Mouse (Mus musculus) gastrocnemius, postnatal 14 days (tissue): ENCODE results near the gene Thoc3. TPM values are rescaled to one million over a fixed set of nuclear protein-coding genes. Genes with fewer than 3 reads are reported as not detected.

Experiments used
- total RNA-seq, 2 experiments: library from RNA; stranded (reverse); gene quantifications; 2 replicates each; pipeline ENCODE4 v1.2.3; 2021

The Thoc3 gene
- total RNA-seq, 2 experiments from 2014 or later, result 16.1 to 18.5 TPM

Other genes starting within 250 kb of the Thoc3 start
- gene Cplx2, start 97.5 kb downstream of the Thoc3 start, total RNA-seq, result 1 to 10 TPM; 3.7 to 5.1 TPM
- gene Simc1, start 34.9 kb upstream of the Thoc3 start, total RNA-seq, result 1 to 10 TPM; 1.7 to 2.4 TPM
- 100 to 1,000 TPM in 1 of 2 experiments, 10 to 100 TPM in 1; 97.4 to 106 TPM for gene 4833439L19Rik, start 96.6 kb upstream of the Thoc3 start, total RNA-seq
- 1 to 10 TPM; 2.9 to 3.7 TPM for gene Arl10, start 106.2 kb upstream of the Thoc3 start, total RNA-seq
- 10 to 100 TPM; 17.6 to 19.4 TPM for gene Nop16, start 121.2 kb upstream of the Thoc3 start, total RNA-seq
- 100 to 1,000 TPM; 126 to 131 TPM for gene Higd2a, start 121.4 kb upstream of the Thoc3 start, total RNA-seq
- 10 to 100 TPM; 86.4 to 95.0 TPM for gene Cltb, start 142.5 kb upstream of the Thoc3 start, total RNA-seq
- 10 to 100 TPM; 16.8 to 17.7 TPM for gene Faf2, start 152.9 kb upstream of the Thoc3 start, total RNA-seq
- 10 to 100 TPM; 25.7 to 26.0 TPM for gene Rnf44, start 225.1 kb upstream of the Thoc3 start, total RNA-seq
- gene Cdhr2, start 232.6 kb upstream of the Thoc3 start, total RNA-seq, result not detected